Mouse (Mus musculus) urinary bladder, postnatal 0 days (tissue): ENCODE results near the gene Josd2. TPM values are rescaled to one million over a fixed set of nuclear protein-coding genes. Genes with fewer than 3 reads are reported as not detected.

Source experiments
- microRNA-seq: library from miRNA; unstranded; fragments of <30 nt; microRNA quantifications from one replicate; pipeline ENCODE4, GENCODE M21; 2016
- polyA plus RNA-seq: library from polyadenylated mRNA; unstranded; fragments of >200 nt; fragmentation: Nextera tagmentation; extraction: Ambion mirVana; gene quantifications from 2 replicates; pipeline ENCODE4 v1.2.1, GENCODE M21; 2015

Josd2 gene
- 51.6 and 59.9 TPM in 2 replicates for polyA plus RNA-seq

GRCm38 (mm10) chr7:44467811-44468411 is at the start of gene Josd2:
TSS of gene Josd2 (plus strand) at chr7:44467980.

GRCm38 (mm10) chr7:44428968-44429521 is 38.7 kb upstream of the Josd2 start, which contains the start of gene Lrrc4b:
TSS of gene Lrrc4b (plus strand) at chr7:44429018.

GRCm38 (mm10) chr7:44465111-44465510 is 2.7 kb upstream of the Josd2 start, which contains the start of gene Aspdh:
TSS of gene Aspdh (plus strand) at chr7:44465391.

GRCm38 (mm10) chr7:44495992-44496770 is 28.4 kb downstream of the Josd2 start, which contains the start of the genes Emc10 and Fam71e1:
TSS of gene Emc10 (minus strand) at chr7:44496529.
TSS of gene Fam71e1 (plus strand) at chr7:44496581.

Small RNA genes lying within 50 kb of the gene (microRNA-seq; reads per million reads assigned to microRNA genes)
- 1.5 reads per million for gene Mir7052

Other genes starting within 250 kb of the Josd2 start
- gene Klk1, start 242.6 kb upstream of the Josd2 start, polyA plus RNA-seq = not detected in 2 replicates
- not detected in 2 replicates for gene Gm36864, start 231.8 kb upstream of the Josd2 start, polyA plus RNA-seq
- gene 1700028J19Rik, start 221.3 kb upstream of the Josd2 start, polyA plus RNA-seq = 0.71 and 1.4 TPM in 2 replicates
- 55.7 and 58.6 TPM in 2 replicates for gene 2410002F23Rik, start 221.3 kb upstream of the Josd2 start, polyA plus RNA-seq
- gene Acp4, start 210.6 kb upstream of the Josd2 start, polyA plus RNA-seq = not detected in 2 replicates
- not detected in 2 replicates for gene Gm15517, start 206.5 kb upstream of the Josd2 start, polyA plus RNA-seq
- 13.6 and 16.2 TPM in 2 replicates for gene Clec11a, start 161.1 kb upstream of the Josd2 start, polyA plus RNA-seq
- 1.1 and 1.2 TPM in 2 replicates for gene Shank1, start 157.7 kb upstream of the Josd2 start, polyA plus RNA-seq
- 0.48 and 0.58 TPM in 2 replicates for gene Syt3, start 83.9 kb upstream of the Josd2 start, polyA plus RNA-seq
- gene 1700008O03Rik, start 82.2 kb upstream of the Josd2 start, polyA plus RNA-seq = 0.60 and 0.81 TPM in 2 replicates
- gene Lrrc4b, start 39.0 kb upstream of the Josd2 start, polyA plus RNA-seq = 0.13 and 0.26 TPM in 2 replicates
- 0.27 TPM in 1 of 2 replicates, not detected in the other for gene Aspdh, start 2.6 kb upstream of the Josd2 start, polyA plus RNA-seq
- 73.9 and 76.8 TPM in 2 replicates for gene Emc10, start 28.5 kb downstream of the Josd2 start, polyA plus RNA-seq
- gene Fam71e1, start 28.6 kb downstream of the Josd2 start, polyA plus RNA-seq = 8.0 and 10.1 TPM in 2 replicates
- 0.30 and 0.82 TPM in 2 replicates for gene Mybpc2, start 56.7 kb downstream of the Josd2 start, polyA plus RNA-seq
- gene Spib, start 64.1 kb downstream of the Josd2 start, polyA plus RNA-seq = 0.05 TPM in 1 of 2 replicates, not detected in the other
- 20.1 and 23.8 TPM in 2 replicates for gene Pold1, start 80.9 kb downstream of the Josd2 start, polyA plus RNA-seq
- gene Nr1h2, start 86.0 kb downstream of the Josd2 start, polyA plus RNA-seq = 65.2 and 69.4 TPM in 2 replicates
- 0.46 and 0.57 TPM in 2 replicates for gene Napsa, start 104.4 kb downstream of the Josd2 start, polyA plus RNA-seq
- 0.05 and 0.08 TPM in 2 replicates for gene Kcnc3, start 122.7 kb downstream of the Josd2 start, polyA plus RNA-seq
- 11.2 and 12.2 TPM in 2 replicates for gene Myh14, start 202.9 kb downstream of the Josd2 start, polyA plus RNA-seq
- gene Izumo2, start 240.8 kb downstream of the Josd2 start, polyA plus RNA-seq = not detected in 2 replicates